Mouse (Mus musculus): ENCODE results near the gene Epha10. TPM values are rescaled to one million over a fixed set of nuclear protein-coding genes. Genes with fewer than 3 reads are reported as not detected.
"Not testable (repeated sequence)": the region's sequence is repeated elsewhere in the genome, so short reads cannot be mapped to it uniquely, and the experiment has no call there.

Gene Epha10
- total and polyA plus RNA-seq, 2 experiments from 2014 or later = 13.7 to 49.6 TPM

GRCm38 (mm10) chr4:124905971-124906822 lies 25.5 kb downstream of the Epha10 start:
- Histone ChIP-seq H3K4me3 (ENCODE audit: low read length) (peak overlapping the region; percentile 2; the same call in 1 of the 2 replicates), H3K27ac (peak overlapping the region; percentile 55; the same call in 1 of the 2 replicates)

GRCm38 (mm10) chr4:124928102-124928501 lies 47.4 kb downstream of the Epha10 start:
- no peak for TF ChIP-seq CTCF (IDR thresholded peaks at IDR 0.05; ENCODE audit: low read depth)
- DNase-seq (ENCODE audit: low spot score) (no peak), ATAC-seq (no peak)
- Histone ChIP-seq H3K4me1 (ENCODE audit: insufficient read depth, low read length) (no peaks in the 10 kb centered on the region), H3K27ac (no peak overlapping the region), H3K9ac (replicated peaks; ENCODE audit: low read length) (no peak overlapping the region), H3K36me3 (ENCODE audit: insufficient read depth, low read length) (0 out of 2 replicates have a peak, but pooled peaks cover 4% of the 10 kb centered on the region), H3K9me3 (ENCODE audit: low read length) (no peaks in the 10 kb centered on the region), H3K4me2 (ENCODE audit: low read depth, low read length) (no peak overlapping the region), H3K4me3 (ENCODE audit: low read length) (no peak overlapping the region), H3K27me3 (ENCODE audit: insufficient read depth, low read length) (no peaks in the 10 kb centered on the region)
- WGBS = 94% methylated on average over 5 of the region's 5 CpGs

More at GRCm38 (mm10) chr4:124905971-124906822, 25.5 kb downstream of the Epha10 start:
- TF ChIP-seq CTCF (IDR thresholded peaks at IDR 0.05; ENCODE audit: low read depth) = no peak
- DNase-seq (ENCODE audit: low spot score) (peak; percentile 80), ATAC-seq (peak; percentile 85)
- Histone ChIP-seq H3K27me3 (ENCODE audit: insufficient read depth, low read length) (no peaks in the 10 kb centered on the region), H3K4me2 (ENCODE audit: low read depth, low read length) (peak overlapping the region; percentile 22), H3K9me3 (ENCODE audit: low read length) (no peaks in the 10 kb centered on the region), H3K4me1 (ENCODE audit: insufficient read depth, low read length) (peaks cover 7% of the 10 kb centered on the region; the same call in 1 of the 2 replicates), H3K36me3 (ENCODE audit: insufficient read depth, low read length) (no peaks in the 10 kb centered on the region), H3K9ac (replicated peaks; ENCODE audit: low read length) (peak overlapping the region; percentile 22; the same call in 1 of the 2 replicates)
- WGBS = 10% methylated on average over 21 of the region's 21 CpGs

GRCm38 (mm10) chr4:124936613-124937471 lies 56.1 kb downstream of the Epha10 start, which contains the start of gene 9930104L06Rik:
TSS of gene 9930104L06Rik (plus strand) at chr4:124937048.
- under 1% methylated on average over 52 of the region's 52 CpGs for WGBS
- Histone ChIP-seq H3K9me3 (ENCODE audit: low read length) (no peaks in the 10 kb centered on the region), H3K4me3 (ENCODE audit: low read length) (peak within 1 kb of the TSS; percentile 89), H3K4me1 (ENCODE audit: insufficient read depth, low read length) (peaks cover 12% of the 10 kb centered on the region; the same call in 1 of the 2 replicates), H3K27ac (no peak within 1 kb of the TSS), H3K4me2 (ENCODE audit: low read depth, low read length) (peak within 1 kb of the TSS; percentile 66), H3K27me3 (ENCODE audit: insufficient read depth, low read length) (no peaks in the 10 kb centered on the region), H3K36me3 (ENCODE audit: insufficient read depth, low read length) (peaks cover 19% of the 10 kb centered on the region), H3K9ac (replicated peaks; ENCODE audit: low read length) (peak within 1 kb of the TSS; percentile 69)
- ATAC-seq (peak; percentile 99), DNase-seq (ENCODE audit: low spot score) (peak; percentile 99)
- no peak for TF ChIP-seq CTCF (IDR thresholded peaks at IDR 0.05; ENCODE audit: low read depth)

- H3K4me2 ChIP-seq (ENCODE audit: low read depth, low read length); H3K27me3 ChIP-seq (ENCODE audit: insufficient read depth, low read length); H3K9ac ChIP-seq (replicated peaks; ENCODE audit: low read length); ATAC-seq; H3K9me3 ChIP-seq (ENCODE audit: low read length); DNase-seq (ENCODE audit: low spot score); H3K4me3 ChIP-seq (ENCODE audit: low read length); H3K27ac ChIP-seq: not testable (repeated sequence)
- Histone ChIP-seq H3K36me3 (ENCODE audit: insufficient read depth, low read length) (peaks cover 19% of the 10 kb centered on the region), H3K4me1 (ENCODE audit: insufficient read depth, low read length) (peaks cover 12% of the 10 kb centered on the region; the same call in 1 of the 2 replicates)
- 88% methylated on average over 4 of the region's 4 CpGs for WGBS
These were observed 58.5 kb downstream of the Epha10 start, which contains the start of gene Cdca8 for GRCm38 (mm10) chr4:124939211-124939610. TSS of gene Cdca8 (minus strand) at chr4:124939311.

GRCm38 (mm10) chr4:124943022-124943421 lies 62.3 kb downstream of the Epha10 start:
- WGBS = 5% methylated on average over 4 of the region's 4 CpGs
- no peak overlapping the region for H3K27ac ChIP-seq
- no peak overlapping the region for H3K4me3 ChIP-seq (ENCODE audit: low read length)
- H3K4me1 ChIP-seq (ENCODE audit: insufficient read depth, low read length) = no peaks in the 10 kb centered on the region
- H3K4me2 ChIP-seq (ENCODE audit: low read depth, low read length) = no peak overlapping the region
- H3K36me3 ChIP-seq (ENCODE audit: insufficient read depth, low read length) = peaks cover 19% of the 10 kb centered on the region
- ATAC-seq = peak; percentile 32; the same call in 1 of the 2 replicates
- TF ChIP-seq CTCF (IDR thresholded peaks at IDR 0.05; ENCODE audit: low read depth) = peak; percentile 97
- peak; percentile 87 for DNase-seq (ENCODE audit: low spot score)
- H3K9me3 ChIP-seq (ENCODE audit: low read length) = no peaks in the 10 kb centered on the region
- H3K9ac ChIP-seq (replicated peaks; ENCODE audit: low read length) = no peak overlapping the region
- H3K27me3 ChIP-seq (ENCODE audit: insufficient read depth, low read length) = no peaks in the 10 kb centered on the region

- no peak overlapping the region for H3K27ac ChIP-seq
- no peak overlapping the region for H3K9ac ChIP-seq (replicated peaks; ENCODE audit: low read length)
- TF ChIP-seq CTCF (IDR thresholded peaks at IDR 0.05; ENCODE audit: low read depth) = no peak
- no peaks in the 10 kb centered on the region for H3K4me1 ChIP-seq (ENCODE audit: insufficient read depth, low read length)
- peaks cover 16% of the 10 kb centered on the region for H3K36me3 ChIP-seq (ENCODE audit: insufficient read depth, low read length)
- H3K4me2 ChIP-seq (ENCODE audit: low read depth, low read length) = no peak overlapping the region
- no peak for DNase-seq (ENCODE audit: low spot score)
- H3K9me3 ChIP-seq (ENCODE audit: low read length) = no peaks in the 10 kb centered on the region
- H3K27me3 ChIP-seq (ENCODE audit: insufficient read depth, low read length) = no peaks in the 10 kb centered on the region
- WGBS = 85% methylated on average over 5 of the region's 5 CpGs
- no peak overlapping the region for H3K4me3 ChIP-seq (ENCODE audit: low read length)
- no peak for ATAC-seq
These were observed 63.1 kb downstream of the Epha10 start for GRCm38 (mm10) chr4:124943781-124944180.

Measured in hindbrain, postnatal 0 days (tissue).